Mouse (Mus musculus): ENCODE data around the gene Pole2. TPM values are rescaled to one million over a fixed set of nuclear protein-coding genes. Genes with fewer than 3 reads are reported as not detected.

The Pole2 gene
- polyA plus RNA-seq, 1 experiment: 2.3 TPM

GRCm38 (mm10) chr12:69184342-69185295 is 43.4 kb downstream of the Pole2 start:
- H3K36me3 ChIP-seq (replicated peaks; ENCODE audit: low read length): peaks cover 39% of the 10 kb centered on the region
- TF ChIP-seq GATA1 (IDR thresholded peaks at IDR 0.05; ENCODE audit: borderline replicate concordance, low read length): no peak
- TF ChIP-seq FLI1 (IDR thresholded peaks at IDR 0.05; ENCODE audit: low read length): no peak
- H3K27me3 ChIP-seq (replicated peaks): no peaks in the 10 kb centered on the region
- H3K4me3 ChIP-seq (replicated peaks): peak overlapping the region; percentile 98
- peaks cover 30% of the 10 kb centered on the region for H3K4me1 ChIP-seq
- H3K9me3 ChIP-seq: no peaks in the 10 kb centered on the region

- Histone ChIP-seq H3K4me1 (peaks cover 30% of the 10 kb centered on the region), H3K27me3 (replicated peaks) (no peaks in the 10 kb centered on the region), H3K4me3 (replicated peaks) (peak within 1 kb of the TSS; percentile 98), H3K9me3 (no peaks in the 10 kb centered on the region), H3K36me3 (replicated peaks; ENCODE audit: low read length) (peaks cover 40% of the 10 kb centered on the region)
- TF ChIP-seq GATA1 (IDR thresholded peaks at IDR 0.05; ENCODE audit: borderline replicate concordance, low read length): no peak
Measured at GRCm38 (mm10) chr12:69183583-69184308, 44.2 kb downstream of the Pole2 start, which contains the start of the genes Rpl36al and Mgat2. Rpl36al (minus strand) TSS chr12:69184083. Mgat2 (plus strand) TSS chr12:69184157.

- TF ChIP-seq FLI1 (IDR thresholded peaks at IDR 0.05; ENCODE audit: low read length): no peak
- no peak for TF ChIP-seq GATA1 (IDR thresholded peaks at IDR 0.05; ENCODE audit: borderline replicate concordance, low read length)
- Histone ChIP-seq H3K27me3 (replicated peaks) (no peaks in the 10 kb centered on the region), H3K9me3 (peaks cover 5% of the 10 kb centered on the region; the same call in 1 of the 2 replicates), H3K4me1 (peaks cover 18% of the 10 kb centered on the region), H3K4me3 (replicated peaks) (no peak overlapping the region), H3K36me3 (replicated peaks; ENCODE audit: low read length) (peaks cover 39% of the 10 kb centered on the region)
Measured at GRCm38 (mm10) chr12:69181800-69182199, 46.2 kb downstream of the Pole2 start.

DNA sequence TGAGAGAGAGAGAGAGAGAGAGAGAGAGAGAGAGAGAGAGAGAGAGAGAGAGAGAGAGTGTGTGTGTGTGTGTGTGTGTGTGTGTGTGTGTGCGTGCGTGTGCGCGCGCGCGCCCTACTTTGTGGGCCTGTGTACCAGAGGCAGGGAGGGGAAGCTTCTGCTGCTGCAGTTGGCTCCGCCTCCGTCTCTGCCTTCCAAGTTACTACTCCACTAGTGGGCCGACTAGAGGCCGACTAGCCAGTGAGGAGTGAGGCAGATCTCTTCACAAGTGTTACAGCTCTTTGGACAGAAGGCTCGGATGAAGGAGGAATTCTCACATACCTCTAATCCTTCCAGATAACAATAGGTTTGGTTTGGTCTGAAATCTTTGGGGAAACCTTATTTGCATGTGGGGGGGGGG is 48.6 kb downstream of the Pole2 start:
- TF ChIP-seq FLI1 (IDR thresholded peaks at IDR 0.05; ENCODE audit: low read length) (no peak), GATA1 (IDR thresholded peaks at IDR 0.05; ENCODE audit: borderline replicate concordance, low read length) (no peak)
- H3K9me3 ChIP-seq: peaks cover 5% of the 10 kb centered on the region; the same call in 1 of the 2 replicates
- H3K27me3 ChIP-seq (replicated peaks): no peaks in the 10 kb centered on the region
- H3K4me3 ChIP-seq (replicated peaks): no peak overlapping the region
- H3K36me3 ChIP-seq (replicated peaks; ENCODE audit: low read length): peaks cover 57% of the 10 kb centered on the region
- H3K4me1 ChIP-seq: peaks cover 5% of the 10 kb centered on the region; the same call in 1 of the 2 replicates

DNA sequence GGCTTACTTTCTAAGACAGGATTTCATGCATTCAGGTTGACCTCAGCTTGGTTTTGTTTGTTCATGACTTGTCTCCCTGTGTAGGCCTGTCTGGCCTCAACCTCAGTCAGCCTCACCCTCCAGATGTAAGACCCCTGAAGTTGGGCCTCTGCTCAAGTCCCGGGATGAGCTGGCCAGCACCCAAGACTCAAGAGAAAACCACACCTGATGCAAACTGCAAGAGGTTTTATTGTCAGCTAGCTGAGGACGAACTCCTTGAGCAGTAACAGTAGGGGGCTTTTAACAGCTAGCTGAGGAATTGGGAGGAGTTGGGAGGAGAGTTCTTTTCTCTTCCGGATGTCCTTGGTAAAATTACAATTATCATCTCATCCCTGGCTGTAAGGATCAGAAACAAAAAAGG is 50.5 kb downstream of the Pole2 start:
- no peak for TF ChIP-seq GATA1 (IDR thresholded peaks at IDR 0.05; ENCODE audit: borderline replicate concordance, low read length)
- TF ChIP-seq FLI1 (IDR thresholded peaks at IDR 0.05; ENCODE audit: low read length): no peak
- Histone ChIP-seq H3K36me3 (replicated peaks; ENCODE audit: low read length) (peaks cover 68% of the 10 kb centered on the region), H3K4me3 (replicated peaks) (no peak overlapping the region), H3K27me3 (replicated peaks) (no peaks in the 10 kb centered on the region), H3K4me1 (peaks cover 3% of the 10 kb centered on the region; the same call in 1 of the 2 replicates), H3K9me3 (peaks cover 5% of the 10 kb centered on the region; the same call in 1 of the 2 replicates)

GRCm38 (mm10) chr12:69175975-69176374 is 52.0 kb downstream of the Pole2 start:
- TF ChIP-seq GATA1 (IDR thresholded peaks at IDR 0.05; ENCODE audit: borderline replicate concordance, low read length) (no peak), FLI1 (IDR thresholded peaks at IDR 0.05; ENCODE audit: low read length) (no peak)
- Histone ChIP-seq H3K36me3 (replicated peaks; ENCODE audit: low read length) (peaks cover 63% of the 10 kb centered on the region), H3K9me3 (peaks cover 5% of the 10 kb centered on the region; the same call in 1 of the 2 replicates), H3K27me3 (replicated peaks) (no peaks in the 10 kb centered on the region), H3K4me3 (replicated peaks) (no peak overlapping the region), H3K4me1 (peaks cover 8% of the 10 kb centered on the region; the same call in 1 of the 2 replicates)

DNA sequence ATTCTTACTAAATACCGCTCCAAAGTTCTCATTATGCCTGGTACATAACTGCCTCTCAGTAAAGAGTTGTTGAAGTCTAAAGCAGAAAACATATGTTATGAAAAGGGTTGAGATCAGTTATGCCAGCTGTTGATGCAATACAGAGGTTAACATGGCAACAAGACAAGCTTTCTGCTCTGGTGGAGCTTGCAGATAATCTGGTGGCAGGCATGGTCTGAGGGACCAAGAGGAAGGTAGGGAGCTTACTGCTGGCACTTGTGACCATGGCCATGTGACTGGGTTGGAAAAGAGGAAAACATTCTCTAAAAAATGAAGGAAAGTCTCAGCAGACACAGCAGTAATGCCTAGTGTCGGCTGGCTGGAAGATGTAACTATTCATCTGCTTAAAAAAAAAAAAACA is 56.7 kb downstream of the Pole2 start:
- Histone ChIP-seq H3K9me3 (no peaks in the 10 kb centered on the region), H3K4me3 (replicated peaks) (no peak overlapping the region), H3K4me1 (peaks cover 40% of the 10 kb centered on the region), H3K36me3 (replicated peaks; ENCODE audit: low read length) (peaks cover 37% of the 10 kb centered on the region), H3K27me3 (replicated peaks) (no peaks in the 10 kb centered on the region)
- TF ChIP-seq FLI1 (IDR thresholded peaks at IDR 0.05; ENCODE audit: low read length): no peak
- TF ChIP-seq GATA1 (IDR thresholded peaks at IDR 0.05; ENCODE audit: borderline replicate concordance, low read length): no peak

DNA sequence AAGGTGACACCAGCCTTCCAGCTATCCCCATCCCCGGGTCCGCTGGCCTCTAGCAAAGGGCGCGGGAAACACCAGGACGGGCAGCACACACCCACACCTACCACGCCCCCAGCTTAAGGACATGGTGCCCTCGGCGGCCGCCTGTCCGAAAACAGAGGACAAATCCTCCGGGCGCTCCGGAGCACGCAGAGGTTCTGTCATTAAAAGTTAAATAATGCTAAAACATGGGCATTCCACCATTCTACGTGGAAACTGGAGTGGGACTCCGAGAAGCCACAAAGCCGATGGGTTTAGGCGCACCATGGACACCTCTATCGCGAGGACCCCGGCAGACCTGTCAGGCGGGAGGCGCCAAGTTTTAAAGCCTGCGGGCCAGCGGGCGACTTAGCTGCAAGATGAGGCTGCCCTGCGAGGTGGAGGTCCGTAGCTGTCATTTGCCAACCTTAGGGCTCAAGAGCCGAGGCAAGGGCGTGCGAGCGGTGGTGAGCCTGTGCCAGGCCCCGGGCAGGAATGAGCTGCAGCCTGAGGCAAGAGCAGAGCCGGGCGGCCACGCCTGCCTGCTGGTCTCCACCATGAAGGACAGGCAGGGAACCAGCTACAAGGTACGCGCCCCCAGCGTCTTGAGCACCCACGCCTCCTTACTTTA is 59.4 kb downstream of the Pole2 start, which contains the start of gene Lrr1:
TSS of gene Lrr1 (plus strand) at position 354 of the 646 bp plus-strand sequence.
- H3K4me1 ChIP-seq: peaks cover 51% of the 10 kb centered on the region
- no peak for TF ChIP-seq FLI1 (IDR thresholded peaks at IDR 0.05; ENCODE audit: low read length)
- TF ChIP-seq GATA1 (IDR thresholded peaks at IDR 0.05; ENCODE audit: borderline replicate concordance, low read length): no peak
- H3K36me3 ChIP-seq (replicated peaks; ENCODE audit: low read length): peaks cover 13% of the 10 kb centered on the region
- peak within 1 kb of the TSS; percentile 99 for H3K4me3 ChIP-seq (replicated peaks)
- H3K27me3 ChIP-seq (replicated peaks): no peaks in the 10 kb centered on the region
- H3K9me3 ChIP-seq: no peaks in the 10 kb centered on the region
